Mouse (Mus musculus): ENCODE data around the gene Bcl7c. TPM values are rescaled to one million over a fixed set of nuclear protein-coding genes. Genes with fewer than 3 reads are reported as not detected.

The Bcl7c gene
- polyA plus RNA-seq, 1 experiment from 2014 or later = 55.5 TPM

DNA sequence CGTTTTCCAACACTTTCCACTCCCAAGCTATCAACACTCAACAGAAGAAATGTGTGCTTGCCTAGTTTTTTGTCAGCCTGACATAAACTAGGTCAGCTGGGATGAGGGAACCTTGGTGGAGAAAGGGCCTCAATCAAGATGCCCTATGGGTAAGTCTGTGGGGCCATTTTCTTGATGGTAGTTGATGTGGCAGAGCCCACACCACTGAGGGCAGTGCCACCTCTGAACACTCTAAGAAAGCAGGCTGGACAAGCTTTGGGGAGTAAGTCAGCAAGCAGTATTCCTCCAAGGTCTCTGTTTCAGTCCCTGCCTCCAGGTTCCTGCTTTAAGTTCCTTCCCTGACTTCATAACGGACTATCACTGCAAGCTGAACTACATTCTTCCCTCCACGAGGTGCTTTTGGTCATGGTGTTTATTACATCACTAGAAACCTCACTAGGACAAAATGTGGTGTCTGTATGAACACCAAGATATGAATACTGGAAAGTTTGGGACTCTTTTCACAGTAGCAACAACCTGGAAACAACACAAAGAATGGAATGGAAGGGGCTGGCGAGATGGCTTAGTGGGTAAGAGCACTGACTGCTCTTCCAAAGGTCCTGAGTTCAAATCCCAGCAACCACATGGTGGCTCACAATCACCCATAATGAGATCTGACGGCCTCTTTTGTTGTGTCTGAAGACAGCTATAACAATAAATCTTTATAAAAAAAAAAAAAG, 687 bp upstream of the Bcl7c start:
- Histone ChIP-seq H3K27ac (ENCODE audit: low read depth, low read length) (0 out of 2 replicates have a peak overlapping the region, but pooled peaks have one; percentile 23), H3K9ac (ENCODE audit: low read length) (peak overlapping the region; percentile 82; the same call in 1 of the 2 replicates), H3K4me2 (ENCODE audit: low read depth) (peak overlapping the region; percentile 71), H3K4me3 (ENCODE audit: low read depth, low read length) (peak overlapping the region; percentile 71), H3K36me3 (ENCODE audit: control insufficient read depth, insufficient read depth, low read length) (peaks cover 2% of the 10 kb centered on the region; the same call in 1 of the 2 replicates), H3K4me1 (ENCODE audit: control insufficient read depth, insufficient read depth, low read length) (peaks cover 24% of the 10 kb centered on the region), H3K9me3 (ENCODE audit: control insufficient read depth, low read length) (no peaks in the 10 kb centered on the region), H3K27me3 (ENCODE audit: control insufficient read depth, insufficient read depth, low read length) (no peaks in the 10 kb centered on the region)
- ATAC-seq (ENCODE audit: insufficient read depth, low FRiP score, low TSS enrichment) (no peak), DNase-seq (ENCODE audit: low spot score) (no peak)
- 77% methylated on average over 5 of the region's 5 CpGs for WGBS

DNA sequence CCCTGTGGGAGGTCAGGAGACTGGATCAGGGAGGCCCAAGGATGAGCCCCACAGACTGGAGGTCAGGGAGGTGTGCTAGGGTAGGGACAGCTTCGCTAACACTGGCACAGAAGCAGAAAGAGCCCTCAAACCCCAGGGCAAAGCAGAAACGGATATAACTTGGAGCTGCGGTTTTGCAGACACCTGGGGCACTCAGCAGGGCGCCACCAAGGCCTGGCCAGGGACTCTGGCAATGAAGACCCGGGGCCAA, 851 bp downstream of the Bcl7c start:
- 0% methylated on average over 5 of the region's 5 CpGs for WGBS
- H3K9me3 ChIP-seq (ENCODE audit: control insufficient read depth, low read length) = no peaks in the 10 kb centered on the region
- peaks cover 23% of the 10 kb centered on the region for H3K4me1 ChIP-seq (ENCODE audit: control insufficient read depth, insufficient read depth, low read length)
- H3K36me3 ChIP-seq (ENCODE audit: control insufficient read depth, insufficient read depth, low read length) = peaks cover 2% of the 10 kb centered on the region; the same call in 1 of the 2 replicates
- peak overlapping the region; percentile 82 for H3K9ac ChIP-seq (ENCODE audit: low read length)
- DNase-seq (ENCODE audit: low spot score) = no peak
- peak overlapping the region; percentile 71 for H3K4me3 ChIP-seq (ENCODE audit: low read depth, low read length)
- ATAC-seq (ENCODE audit: insufficient read depth, low FRiP score, low TSS enrichment) = peak; percentile 5; the same call in 1 of the 2 replicates
- H3K27me3 ChIP-seq (ENCODE audit: control insufficient read depth, insufficient read depth, low read length) = no peaks in the 10 kb centered on the region
- H3K4me2 ChIP-seq (ENCODE audit: low read depth) = peak overlapping the region; percentile 71
- H3K27ac ChIP-seq (ENCODE audit: low read depth, low read length) = peak overlapping the region; percentile 94

DNA sequence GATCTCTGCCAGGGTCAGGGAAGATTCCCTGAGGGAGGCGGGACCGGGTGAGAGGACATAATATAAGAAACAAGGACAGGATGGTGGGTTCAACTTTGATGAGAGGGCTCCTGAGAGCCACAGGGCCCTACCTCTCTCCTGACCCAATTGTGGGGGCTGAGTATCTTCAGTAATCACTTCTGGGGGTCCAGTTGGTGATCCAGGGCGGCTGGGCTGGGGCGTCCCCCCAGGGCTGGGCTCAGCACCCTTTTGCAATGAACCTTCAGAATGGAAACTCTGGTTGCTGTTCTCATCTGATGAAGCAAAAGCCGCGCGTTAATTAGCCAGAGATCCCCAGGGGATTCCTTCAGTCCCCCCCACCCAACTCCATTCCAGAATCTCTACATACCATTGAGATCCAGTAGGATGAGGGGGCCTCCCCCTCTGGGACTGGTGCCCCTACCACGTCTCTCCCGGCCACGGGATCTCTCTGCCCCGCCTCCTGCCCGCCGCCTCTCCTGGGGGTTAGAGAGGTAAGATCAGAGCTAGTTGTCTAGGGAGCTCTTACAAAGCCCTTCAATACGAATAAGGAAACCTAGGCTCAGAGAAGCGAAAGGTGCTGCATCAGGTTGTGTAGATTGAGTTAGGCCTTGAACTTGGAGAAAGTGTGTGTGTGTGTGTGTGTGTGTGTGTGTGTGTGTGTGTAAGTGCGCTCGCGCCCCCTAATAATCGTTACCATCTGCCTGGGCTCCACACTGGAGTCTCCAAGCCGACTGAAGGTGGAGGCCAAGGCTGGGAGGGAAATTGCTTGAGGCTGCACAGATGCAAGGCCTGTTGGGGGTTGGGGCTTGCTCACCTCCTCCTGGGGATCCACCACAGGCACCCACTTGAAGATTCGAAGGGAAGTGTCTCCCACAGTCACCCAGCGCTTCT, 1.4 kb downstream of the Bcl7c start:
- peak overlapping the region; percentile 82 for H3K9ac ChIP-seq (ENCODE audit: low read length)
- ATAC-seq (ENCODE audit: insufficient read depth, low FRiP score, low TSS enrichment) = 0 out of 2 replicates have a peak, but pooled peaks have one; percentile 4
- H3K4me2 ChIP-seq (ENCODE audit: low read depth) = peak overlapping the region; percentile 71
- no peak for DNase-seq (ENCODE audit: low spot score)
- peak overlapping the region; percentile 71 for H3K4me3 ChIP-seq (ENCODE audit: low read depth, low read length)
- no peaks in the 10 kb centered on the region for H3K9me3 ChIP-seq (ENCODE audit: control insufficient read depth, low read length)
- peaks cover 2% of the 10 kb centered on the region; the same call in 1 of the 2 replicates for H3K36me3 ChIP-seq (ENCODE audit: control insufficient read depth, insufficient read depth, low read length)
- H3K27ac ChIP-seq (ENCODE audit: low read depth, low read length) = peak overlapping the region; percentile 94
- peaks cover 19% of the 10 kb centered on the region for H3K4me1 ChIP-seq (ENCODE audit: control insufficient read depth, insufficient read depth, low read length)
- WGBS = 23% methylated on average over 22 of the region's 22 CpGs
- H3K27me3 ChIP-seq (ENCODE audit: control insufficient read depth, insufficient read depth, low read length) = no peaks in the 10 kb centered on the region

DNA sequence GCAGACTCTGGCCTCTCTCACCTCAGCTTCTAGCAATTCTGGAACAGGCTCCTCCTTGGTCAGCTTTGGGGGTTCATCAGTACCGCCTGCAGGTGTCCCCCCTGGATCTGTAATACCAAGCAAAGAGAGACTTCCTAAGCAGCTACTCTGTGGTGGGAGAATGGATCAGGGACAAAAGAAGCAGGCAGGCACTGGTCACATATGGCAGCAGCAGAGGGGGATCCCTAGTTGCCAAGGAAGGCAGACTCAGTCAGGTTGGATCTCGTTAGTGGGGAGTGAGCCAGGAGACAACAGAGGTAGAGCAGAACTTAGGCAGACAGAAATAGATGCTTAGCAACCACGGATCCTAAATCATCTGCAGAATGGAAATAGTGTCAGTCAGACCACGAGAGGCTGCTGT, 3.0 kb downstream of the Bcl7c start:
- no peak for ATAC-seq (ENCODE audit: insufficient read depth, low FRiP score, low TSS enrichment)
- Histone ChIP-seq H3K4me3 (ENCODE audit: low read depth, low read length) (no peak overlapping the region), H3K27ac (ENCODE audit: low read depth, low read length) (no peak overlapping the region), H3K36me3 (ENCODE audit: control insufficient read depth, insufficient read depth, low read length) (peaks cover 2% of the 10 kb centered on the region; the same call in 1 of the 2 replicates), H3K9ac (ENCODE audit: low read length) (no peak overlapping the region), H3K4me1 (ENCODE audit: control insufficient read depth, insufficient read depth, low read length) (peaks cover 12% of the 10 kb centered on the region), H3K4me2 (ENCODE audit: low read depth) (no peak overlapping the region), H3K27me3 (ENCODE audit: control insufficient read depth, insufficient read depth, low read length) (no peaks in the 10 kb centered on the region), H3K9me3 (ENCODE audit: control insufficient read depth, low read length) (no peaks in the 10 kb centered on the region)
- DNase-seq (ENCODE audit: low spot score) = no peak
- 79% methylated on average over 4 of the region's 4 CpGs for WGBS

DNA sequence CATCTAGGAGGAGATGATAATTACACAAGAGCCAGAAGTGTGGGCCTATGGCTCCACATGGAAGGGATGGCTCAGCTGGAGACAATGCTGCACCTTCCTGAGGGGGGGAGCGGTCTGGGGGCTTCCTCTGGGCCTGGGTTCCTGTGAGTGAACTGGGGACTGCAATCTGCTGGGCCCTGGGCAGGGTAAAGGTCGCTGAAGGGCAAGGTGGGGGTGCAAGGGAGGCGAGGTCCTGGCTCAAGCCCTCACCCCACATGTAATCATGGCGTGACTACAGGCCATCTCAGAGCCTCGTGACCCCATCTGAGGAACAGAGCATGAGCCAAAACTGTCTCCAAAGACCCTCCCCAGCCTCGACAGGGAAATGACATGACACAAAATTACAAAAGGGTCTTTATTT, 4.1 kb downstream of the Bcl7c start:
- DNase-seq (ENCODE audit: low spot score) (no peak), ATAC-seq (ENCODE audit: insufficient read depth, low FRiP score, low TSS enrichment) (no peak)
- Histone ChIP-seq H3K27me3 (ENCODE audit: control insufficient read depth, insufficient read depth, low read length) (no peaks in the 10 kb centered on the region), H3K36me3 (ENCODE audit: control insufficient read depth, insufficient read depth, low read length) (peaks cover 2% of the 10 kb centered on the region; the same call in 1 of the 2 replicates), H3K9me3 (ENCODE audit: control insufficient read depth, low read length) (no peaks in the 10 kb centered on the region), H3K4me3 (ENCODE audit: low read depth, low read length) (no peak overlapping the region), H3K9ac (ENCODE audit: low read length) (no peak overlapping the region), H3K4me1 (ENCODE audit: control insufficient read depth, insufficient read depth, low read length) (peaks cover 12% of the 10 kb centered on the region), H3K27ac (ENCODE audit: low read depth, low read length) (no peak overlapping the region), H3K4me2 (ENCODE audit: low read depth) (no peak overlapping the region)
- 75% methylated on average over 6 of the region's 6 CpGs for WGBS

DNA sequence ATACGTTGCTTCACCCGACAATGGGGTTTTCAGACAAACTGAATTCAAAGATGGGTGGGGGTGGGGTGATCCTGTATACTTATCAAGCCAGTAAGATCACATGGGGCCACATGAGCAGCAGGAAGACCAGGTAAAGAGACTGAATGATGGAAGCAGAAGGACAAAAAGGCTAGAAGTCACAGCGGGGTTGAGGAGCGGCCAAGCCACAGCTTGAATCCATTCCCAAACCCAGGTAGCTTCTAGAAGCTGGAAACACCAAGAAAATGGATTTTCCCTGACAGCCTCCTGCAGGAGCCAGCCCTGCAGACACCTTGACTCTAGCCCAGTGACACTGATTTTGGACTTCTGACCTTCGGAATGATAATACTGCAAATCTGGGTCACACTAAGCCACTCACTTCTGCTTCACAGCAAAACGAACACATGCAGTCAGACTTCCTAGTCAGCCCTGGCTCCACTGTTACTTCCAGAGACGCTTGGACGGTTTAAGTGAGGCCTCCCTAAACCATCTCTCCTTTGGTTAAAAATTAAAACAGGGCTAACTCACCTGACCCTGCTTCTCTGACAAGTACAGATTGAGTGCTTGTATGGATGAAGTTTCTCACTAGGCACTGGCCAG, 5.1 kb downstream of the Bcl7c start:
- ATAC-seq (ENCODE audit: insufficient read depth, low FRiP score, low TSS enrichment) (no peak), DNase-seq (ENCODE audit: low spot score) (no peak)
- 92% methylated on average over 8 of the region's 8 CpGs for WGBS
- no peaks in the 10 kb centered on the region for H3K27me3 ChIP-seq (ENCODE audit: control insufficient read depth, insufficient read depth, low read length)
- H3K4me2 ChIP-seq (ENCODE audit: low read depth) = no peak overlapping the region
- peaks cover 12% of the 10 kb centered on the region for H3K4me1 ChIP-seq (ENCODE audit: control insufficient read depth, insufficient read depth, low read length)
- no peak overlapping the region for H3K9ac ChIP-seq (ENCODE audit: low read length)
- H3K36me3 ChIP-seq (ENCODE audit: control insufficient read depth, insufficient read depth, low read length) = peaks cover 2% of the 10 kb centered on the region; the same call in 1 of the 2 replicates
- no peak overlapping the region for H3K27ac ChIP-seq (ENCODE audit: low read depth, low read length)
- H3K9me3 ChIP-seq (ENCODE audit: control insufficient read depth, low read length) = no peaks in the 10 kb centered on the region
- no peak overlapping the region for H3K4me3 ChIP-seq (ENCODE audit: low read depth, low read length)

DNA sequence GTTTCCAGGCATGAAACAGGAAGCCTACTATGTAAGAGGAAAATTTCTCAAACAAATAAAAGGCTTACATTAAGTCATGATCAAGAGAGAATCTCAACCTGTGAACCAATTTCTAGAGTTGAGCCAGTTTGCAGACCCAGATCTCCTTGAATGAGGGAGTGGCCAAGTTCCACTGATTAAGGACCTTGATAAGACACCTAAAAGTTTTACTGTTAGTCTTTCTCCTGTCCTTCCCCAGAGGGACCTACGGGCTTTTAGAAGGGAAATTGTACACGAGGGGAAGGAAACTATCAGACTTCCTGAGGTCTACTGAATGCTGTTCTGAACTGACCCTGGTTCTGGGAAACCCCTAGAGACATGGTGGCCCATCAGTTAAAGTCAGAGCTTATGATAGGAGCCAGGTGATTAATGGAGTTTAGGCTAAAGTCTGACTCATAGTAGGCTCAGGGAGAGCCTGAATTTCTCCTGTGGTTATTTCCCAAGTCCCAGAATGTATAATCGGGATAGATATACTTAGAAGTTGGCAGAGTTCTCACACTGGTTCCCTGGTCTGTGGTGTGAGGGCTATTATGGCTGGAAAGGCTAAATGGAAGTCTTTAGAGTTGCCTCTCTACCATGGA, 7.9 kb downstream of the Bcl7c start:
- Histone ChIP-seq H3K4me1 (ENCODE audit: control insufficient read depth, insufficient read depth, low read length) (no peaks in the 10 kb centered on the region), H3K27ac (ENCODE audit: low read depth, low read length) (no peak overlapping the region), H3K9me3 (ENCODE audit: control insufficient read depth, low read length) (no peaks in the 10 kb centered on the region), H3K27me3 (ENCODE audit: control insufficient read depth, insufficient read depth, low read length) (no peaks in the 10 kb centered on the region), H3K9ac (ENCODE audit: low read length) (no peak overlapping the region), H3K4me2 (ENCODE audit: low read depth) (no peak overlapping the region), H3K4me3 (ENCODE audit: low read depth, low read length) (no peak overlapping the region), H3K36me3 (ENCODE audit: control insufficient read depth, insufficient read depth, low read length) (no peaks in the 10 kb centered on the region; the same call in 1 of the 2 replicates)
- DNase-seq (ENCODE audit: low spot score) (no peak), ATAC-seq (ENCODE audit: insufficient read depth, low FRiP score, low TSS enrichment) (no peak)
- whole genome bisulfite sequencing = 91% methylated on average over 3 of the region's 3 CpGs

DNA sequence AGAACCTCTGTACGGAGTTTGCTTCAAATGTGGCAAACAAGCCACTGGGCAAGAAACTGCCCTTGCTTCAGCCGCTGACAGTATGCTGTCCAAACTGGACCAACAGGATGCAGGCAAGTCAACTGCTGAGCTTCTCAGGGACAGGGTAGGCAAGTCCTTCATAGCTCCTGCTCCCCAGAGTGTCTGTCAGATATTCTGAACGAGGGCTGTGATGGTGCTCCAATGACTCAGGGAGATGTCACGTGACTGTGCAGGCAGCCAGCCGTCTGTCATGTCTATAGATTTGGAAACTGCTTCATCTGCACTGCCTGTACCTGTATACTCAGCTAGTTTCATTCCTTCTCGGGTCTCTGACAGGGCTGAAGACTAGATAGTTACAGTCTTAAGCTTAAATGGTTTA, 9.7 kb downstream of the Bcl7c start:
- ATAC-seq (ENCODE audit: insufficient read depth, low FRiP score, low TSS enrichment) (no peak), DNase-seq (ENCODE audit: low spot score) (no peak)
- Histone ChIP-seq H3K4me2 (ENCODE audit: low read depth) (no peak overlapping the region), H3K9me3 (ENCODE audit: control insufficient read depth, low read length) (no peaks in the 10 kb centered on the region), H3K27me3 (ENCODE audit: control insufficient read depth, insufficient read depth, low read length) (no peaks in the 10 kb centered on the region), H3K9ac (ENCODE audit: low read length) (no peak overlapping the region), H3K36me3 (ENCODE audit: control insufficient read depth, insufficient read depth, low read length) (no peaks in the 10 kb centered on the region; the same call in 1 of the 2 replicates), H3K4me1 (ENCODE audit: control insufficient read depth, insufficient read depth, low read length) (no peaks in the 10 kb centered on the region), H3K4me3 (ENCODE audit: low read depth, low read length) (no peak overlapping the region), H3K27ac (ENCODE audit: low read depth, low read length) (no peak overlapping the region)
- WGBS = 84% methylated on average over 6 of the region's 6 CpGs
